Mouse (Mus musculus) ZHBTc4 (cell line): ENCODE data around the gene Pms1.
A peak's percentile ranks its signal among the peaks of the same experiment; 100 is the strongest.

ENCODE experiments used
- DNase-seq: peaks from one replicate; pipeline ENCODE4 v3.0.0-alpha.2; 2011; ENCODE audit warnings: low read depth, low spot score

Gene Pms1

DNA sequence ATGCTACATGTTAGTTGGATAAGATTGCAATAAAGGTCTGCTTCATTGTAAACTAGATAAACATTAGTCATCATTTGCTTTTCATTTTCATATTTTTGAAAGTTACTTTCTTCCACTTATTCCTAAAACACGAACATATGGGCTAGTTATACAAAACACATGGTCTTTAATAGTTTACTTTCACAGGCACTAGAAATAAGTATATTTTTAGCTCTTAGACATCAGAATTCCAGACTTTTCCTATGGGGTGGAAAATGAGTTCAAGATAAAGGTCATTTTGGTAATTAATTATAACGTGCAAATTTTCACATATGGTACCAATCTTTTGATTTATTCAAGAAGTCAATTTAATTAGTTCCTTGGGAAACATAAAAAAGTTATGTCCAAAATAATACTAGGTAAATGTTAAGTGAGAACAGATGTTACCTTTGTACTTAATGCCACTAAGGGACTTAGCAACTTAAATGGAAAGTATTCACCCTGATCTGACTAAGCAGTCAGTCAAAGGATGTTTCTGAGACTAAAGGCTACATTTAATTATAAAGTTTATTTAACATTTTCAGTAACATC, 95.1 kb downstream of the Pms1 start:
- DNase-seq, result no peak

DNA sequence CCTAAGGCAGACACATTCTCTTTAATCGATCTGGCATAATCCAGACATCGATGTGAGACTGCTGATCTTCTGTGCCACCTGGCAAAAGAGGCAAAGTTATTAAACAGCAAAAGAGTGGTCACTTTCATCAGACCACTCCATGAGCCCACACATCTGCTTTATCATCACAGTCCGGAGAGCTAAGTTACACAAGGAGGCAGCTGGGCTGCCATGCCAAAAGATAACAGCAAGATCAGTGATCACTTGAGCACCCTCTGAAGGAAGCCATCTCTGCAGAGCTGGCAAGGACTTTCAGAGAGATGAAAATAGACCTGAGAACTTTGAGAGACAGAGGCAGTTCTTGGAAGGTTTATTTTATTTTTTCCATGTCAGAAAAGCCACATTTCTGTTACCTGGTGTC, 102.3 kb downstream of the Pms1 start:
- DNase-seq, result no peak

DNA sequence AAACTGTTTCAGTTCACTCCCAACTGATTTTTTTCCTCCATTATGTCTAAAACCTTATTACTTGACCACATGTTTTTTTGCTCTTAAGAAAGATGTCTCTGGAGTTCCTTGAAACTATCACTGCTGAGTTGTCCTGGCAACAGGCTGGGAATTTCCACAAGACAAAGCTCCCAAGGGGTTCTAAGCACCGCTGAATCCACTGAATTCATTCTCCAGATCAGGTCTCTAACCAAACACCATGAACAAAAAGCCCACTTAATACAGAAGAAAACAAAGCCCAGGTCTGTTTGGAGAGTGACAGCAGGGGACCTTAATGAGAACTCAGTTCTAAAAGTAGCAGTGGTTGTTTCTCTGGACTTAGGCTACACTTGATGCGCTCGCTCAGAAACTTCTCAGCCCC, 105.6 kb downstream of the Pms1 start:
- DNase-seq, result peak; percentile 5

DNA sequence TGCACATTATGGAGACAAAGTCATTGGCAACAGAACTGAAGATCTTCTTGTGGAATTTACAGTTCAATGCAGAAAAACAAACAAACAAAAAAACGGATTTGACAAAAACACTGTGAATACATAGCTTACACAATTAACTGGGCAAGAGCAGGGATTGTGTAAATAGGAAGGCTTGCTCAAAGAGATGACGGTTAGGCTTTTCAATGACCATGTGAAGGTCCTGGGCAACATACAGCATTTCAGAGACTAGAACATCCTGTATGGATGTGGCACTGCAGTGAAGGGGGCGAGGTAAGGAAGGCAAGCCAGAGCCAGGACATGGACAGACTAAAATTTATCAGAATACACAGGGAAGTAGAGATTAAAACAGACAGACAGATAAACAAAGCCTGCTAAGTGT, 107.2 kb downstream of the Pms1 start:
- no peak for DNase-seq

DNA sequence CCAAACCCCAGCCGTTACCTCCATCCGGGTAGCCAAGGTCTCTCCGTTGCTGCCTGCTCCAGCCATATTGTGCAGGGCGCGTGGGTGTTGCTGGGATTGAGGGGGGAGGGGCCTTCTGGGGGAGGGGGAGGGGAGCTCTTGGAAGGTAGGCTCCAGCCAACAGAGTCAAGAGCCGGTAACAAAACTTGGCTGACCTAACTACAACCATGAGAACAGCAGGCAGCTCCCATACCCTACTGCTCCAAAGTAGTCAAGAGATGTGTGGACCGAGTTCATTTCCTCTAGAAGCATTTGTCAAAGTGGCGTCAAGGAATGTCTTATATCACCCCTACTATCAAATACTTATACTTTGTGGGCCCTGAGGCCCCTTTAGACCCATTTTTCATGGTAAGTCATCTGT, 109.3 kb downstream of the Pms1 start, which contains the start of gene 1700019A02Rik:
TSS of gene 1700019A02Rik (minus strand) at position 101 of the 400 bp plus-strand sequence.
- peak; percentile 5 for DNase-seq

DNA sequence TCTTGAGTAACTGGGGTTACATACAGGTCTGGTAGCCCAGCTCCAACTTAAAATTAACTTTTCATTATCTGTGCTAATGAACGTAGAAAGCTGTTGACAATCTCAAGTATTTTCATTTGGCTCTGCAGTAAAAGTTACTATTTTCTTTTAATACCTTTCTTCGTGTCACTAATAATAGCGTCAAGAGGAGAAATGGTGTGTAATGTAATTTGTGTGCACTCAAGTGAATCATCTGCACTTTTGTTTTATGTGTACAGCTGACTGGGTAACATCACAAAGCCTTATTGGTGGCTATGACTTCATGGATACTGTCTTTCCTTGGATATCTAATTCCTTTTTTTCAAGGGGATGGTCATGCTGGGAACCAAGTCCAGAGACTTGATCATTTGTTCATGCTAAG, 110.5 kb downstream of the Pms1 start:
- no peak for DNase-seq

DNA sequence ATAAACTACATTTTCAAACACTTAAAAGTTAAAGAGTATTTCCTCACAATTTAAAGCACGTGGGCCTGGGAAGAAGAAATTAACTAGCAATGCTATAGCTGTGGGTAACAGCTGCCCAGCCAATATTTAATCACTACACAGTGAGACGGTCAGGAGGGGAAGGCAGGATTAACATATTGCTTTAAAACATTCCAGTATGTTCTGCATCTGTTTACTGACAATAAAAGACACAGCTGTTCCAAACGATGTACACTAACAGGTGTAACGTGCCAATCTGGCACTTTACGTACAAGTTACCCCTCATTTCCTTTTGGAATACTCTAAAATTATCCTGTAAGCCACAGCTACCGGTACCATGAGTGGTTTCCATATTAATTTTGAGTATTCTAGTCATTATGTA, 139.1 kb downstream of the Pms1 start:
- no peak for DNase-seq
